Mouse (Mus musculus): ENCODE measurements at regions not wholly inside any gene's neighbourhood (a gene's known extent, or its start where the extent isn't known, plus 50 kb on each side); places are given as distances from the start of the nearest gene placed in this dataset.

DNA sequence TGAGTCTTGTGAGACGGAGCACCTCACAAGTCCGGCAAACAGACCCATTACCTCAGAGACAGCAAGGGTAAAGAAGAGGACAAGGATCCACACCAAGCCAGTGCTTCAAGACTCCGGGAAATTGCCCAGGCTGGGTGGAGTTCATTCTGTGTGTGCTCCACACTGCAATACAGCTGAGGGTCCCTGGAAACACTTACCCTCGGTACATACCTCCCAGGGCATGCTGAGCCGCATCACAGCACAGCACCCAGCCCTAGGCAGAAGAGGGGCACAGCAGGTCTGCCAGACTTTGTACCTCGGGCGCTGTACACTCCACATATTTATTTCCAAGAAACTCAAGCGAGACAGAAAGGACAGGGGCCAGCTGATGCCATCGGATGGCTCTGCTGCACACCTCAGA, 54.5 kb upstream of the Cmc1 start:
- no peak for DNase-seq (ENCODE audit: low spot score in 2 of 2)

DNA sequence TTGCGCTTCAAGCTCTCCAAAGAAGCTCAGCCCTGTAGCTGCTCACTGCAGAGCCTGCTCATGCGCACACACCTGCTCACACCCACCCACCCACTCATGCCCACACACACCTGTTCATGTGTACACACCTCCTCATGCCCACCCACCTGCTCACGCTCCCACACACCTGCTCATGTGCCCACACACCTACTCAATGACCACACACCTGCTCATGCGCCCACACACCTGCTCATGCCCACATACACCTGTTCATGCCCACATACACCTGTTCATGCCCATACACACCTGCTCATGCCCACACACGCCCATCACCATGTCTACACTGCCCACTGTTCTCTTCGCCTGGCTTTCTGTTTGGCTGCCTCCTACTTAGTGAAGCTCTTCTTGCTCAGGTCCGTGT, 56.5 kb upstream of the Cmc1 start:
- DNase-seq (ENCODE audit: low spot score in 2 of 2), result no peak

DNA sequence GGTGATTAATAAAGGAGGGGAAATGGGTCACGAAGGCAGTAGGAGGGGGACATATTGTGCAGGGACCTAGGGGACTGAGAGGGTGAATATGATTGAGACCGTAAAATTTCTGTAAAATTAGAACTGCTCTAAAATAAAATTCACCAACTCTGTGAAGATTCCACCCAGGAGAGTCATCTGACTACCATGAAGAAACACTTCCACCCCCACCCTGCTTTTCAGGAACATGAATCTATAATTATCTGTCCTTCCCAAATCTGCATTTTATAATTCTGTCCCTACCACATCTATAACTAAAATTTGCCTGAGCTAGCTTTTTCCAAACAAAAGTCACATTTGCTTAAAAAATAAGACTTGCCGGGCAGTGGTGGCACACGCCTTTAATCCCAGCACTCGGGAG, 69.7 kb upstream of the Cmc1 start:
- DNase-seq (ENCODE audit: low spot score in 2 of 2), result no peak

DNA sequence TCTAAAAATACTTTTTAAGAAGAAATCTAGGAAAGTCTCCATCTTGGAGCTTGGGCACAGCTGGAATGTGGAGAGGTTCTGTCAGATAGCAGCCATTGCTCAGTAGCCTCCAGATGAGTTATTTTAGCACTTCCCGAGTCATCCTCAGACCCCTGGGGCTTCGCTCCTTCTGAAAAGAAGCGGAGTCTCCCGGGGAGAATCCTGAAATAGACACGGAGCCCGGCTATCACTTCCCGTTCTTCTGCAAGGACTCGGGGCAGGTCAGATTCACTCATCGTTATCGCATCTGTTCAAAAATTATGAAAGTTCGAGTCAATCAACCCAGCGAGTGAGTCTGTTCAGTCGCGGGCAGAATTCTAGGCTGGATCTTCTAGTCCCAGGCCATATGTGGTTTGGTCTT, 71.2 kb upstream of the Cmc1 start:
- DNase-seq (ENCODE audit: low spot score in 2 of 2), result no peak

DNA sequence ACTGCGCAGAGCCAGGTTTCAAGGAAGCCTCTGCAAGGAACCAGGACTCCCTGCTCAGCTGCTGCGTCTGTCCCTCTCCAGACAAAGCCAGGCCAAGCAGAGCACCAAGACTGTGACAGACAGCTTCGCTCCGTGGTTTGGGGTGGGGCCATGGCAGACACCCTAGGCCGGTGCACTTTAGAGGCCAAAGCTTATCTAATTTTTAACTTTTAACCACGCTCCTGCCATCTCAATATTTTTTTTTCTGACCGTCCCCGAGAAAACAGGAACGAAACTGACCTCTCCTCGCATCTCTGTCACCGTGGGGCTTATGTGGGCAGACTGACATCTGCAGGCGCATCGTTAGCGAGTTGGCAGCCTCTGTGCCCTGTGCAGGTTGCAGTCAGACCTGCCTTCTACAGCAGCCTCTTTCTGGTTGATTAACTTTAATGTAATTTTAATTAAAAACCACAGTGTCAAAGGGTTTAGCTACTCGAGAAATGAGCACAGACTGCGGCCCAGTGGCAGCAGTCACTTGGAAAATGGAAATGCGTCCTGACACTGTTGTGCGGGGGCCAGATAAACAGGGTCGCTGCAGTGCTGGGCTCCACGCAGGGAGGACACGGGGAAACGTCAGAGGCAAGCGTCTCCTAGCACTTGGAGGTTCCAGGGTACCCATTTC, 77.6 kb upstream of the Cmc1 start:
- peak in 1 of 2 experiments; percentile 15 for DNase-seq (ENCODE audit: low spot score in 2 of 2)

DNA sequence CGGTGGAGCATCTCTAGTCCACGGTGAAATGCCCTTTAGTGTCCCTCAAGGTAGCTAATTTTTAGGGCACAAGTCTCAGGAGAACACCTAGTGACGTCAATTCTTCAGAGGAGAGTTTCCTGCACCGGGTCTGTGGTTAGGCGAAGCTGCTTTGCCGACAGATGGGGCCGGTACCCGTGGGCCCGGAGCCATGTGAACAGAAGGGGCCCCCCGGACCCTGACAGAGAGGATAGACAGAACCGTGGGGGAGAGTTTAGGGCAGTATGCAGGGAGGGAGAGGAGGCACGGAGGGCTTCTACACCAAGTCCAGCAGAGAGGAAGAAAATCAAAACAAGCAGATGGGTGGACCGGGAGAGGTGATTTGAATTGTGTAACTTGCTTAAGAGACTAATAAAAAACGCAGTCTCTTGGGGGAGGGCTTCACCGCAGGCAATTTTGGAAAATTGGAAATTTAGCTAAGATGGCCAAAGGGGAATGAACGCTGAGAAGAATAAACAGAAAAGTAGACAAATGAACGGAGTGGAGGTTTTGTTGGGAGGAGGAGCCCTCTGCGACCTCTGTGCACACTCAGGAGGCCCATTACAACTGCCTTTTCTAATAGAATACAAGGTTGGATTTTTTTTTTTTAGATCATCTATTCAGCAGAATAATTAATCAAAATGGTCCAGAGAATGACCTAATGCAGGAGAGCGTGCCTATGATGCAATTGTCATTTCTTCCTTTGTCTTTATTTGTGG, 78.9 kb upstream of the Cmc1 start:
- peak; percentile 21 to 29 for DNase-seq (ENCODE audit: low spot score in 2 of 2)

DNA sequence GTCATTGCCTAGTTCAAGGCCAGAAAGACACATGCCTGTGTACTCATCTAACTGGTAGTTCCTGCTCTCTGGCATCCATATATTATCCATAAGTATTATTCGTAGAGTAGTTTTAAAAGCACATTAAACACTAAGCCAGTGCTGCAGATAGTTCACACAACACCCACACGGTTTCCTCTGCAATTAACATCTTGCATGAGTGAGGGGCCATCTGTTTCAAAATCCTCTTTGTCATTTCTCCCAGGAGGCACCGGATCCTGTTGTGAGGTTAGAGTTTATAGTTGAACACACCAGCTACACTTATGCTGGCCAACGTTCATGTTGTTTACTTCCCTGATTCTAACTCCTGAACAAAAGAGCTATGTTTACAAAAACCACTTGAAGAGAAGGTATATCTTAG, 90.7 kb upstream of the Cmc1 start:
- DNase-seq (ENCODE audit: low spot score in 2 of 2), result no peak

DNA sequence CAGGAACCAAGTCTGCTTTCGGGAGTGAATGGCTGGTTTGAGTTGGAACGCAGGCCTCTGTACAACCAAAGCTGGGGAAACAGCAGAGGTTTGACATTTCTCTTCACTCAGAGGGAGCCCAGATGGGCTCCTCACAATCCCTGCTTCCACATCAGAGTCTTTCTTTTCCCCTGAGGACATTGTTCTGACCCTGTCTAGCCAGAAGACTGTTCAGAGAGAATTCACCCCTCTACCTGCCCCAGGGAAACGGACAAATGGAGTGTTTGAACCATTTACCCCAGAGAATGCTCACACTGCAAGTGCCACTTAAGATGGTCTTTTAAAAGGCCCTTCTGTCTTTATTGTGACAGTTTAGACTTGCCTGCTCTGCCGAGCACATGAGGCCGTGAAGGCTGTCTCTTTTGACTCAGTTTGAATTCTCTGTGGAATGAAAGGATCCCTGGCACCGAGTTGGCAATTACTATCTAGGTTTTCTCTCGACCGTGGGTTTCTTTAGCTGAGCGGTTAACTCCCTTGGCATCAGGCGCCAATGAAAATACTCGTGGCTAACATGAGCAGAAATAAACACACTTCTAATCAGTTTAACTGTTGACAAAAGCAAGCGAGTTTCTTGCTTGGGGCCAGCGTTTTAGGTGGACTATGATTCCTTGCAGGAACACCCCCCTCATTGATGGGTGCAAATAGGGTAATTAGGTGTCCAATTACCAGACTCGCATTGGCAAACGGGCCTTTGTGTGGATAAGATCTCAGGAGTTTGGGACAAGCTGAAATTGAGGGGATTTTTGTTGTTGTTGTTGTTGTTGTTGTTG, 97.0 kb upstream of the Cmc1 start:
- no peak for DNase-seq (ENCODE audit: low spot score in 2 of 2)

DNA sequence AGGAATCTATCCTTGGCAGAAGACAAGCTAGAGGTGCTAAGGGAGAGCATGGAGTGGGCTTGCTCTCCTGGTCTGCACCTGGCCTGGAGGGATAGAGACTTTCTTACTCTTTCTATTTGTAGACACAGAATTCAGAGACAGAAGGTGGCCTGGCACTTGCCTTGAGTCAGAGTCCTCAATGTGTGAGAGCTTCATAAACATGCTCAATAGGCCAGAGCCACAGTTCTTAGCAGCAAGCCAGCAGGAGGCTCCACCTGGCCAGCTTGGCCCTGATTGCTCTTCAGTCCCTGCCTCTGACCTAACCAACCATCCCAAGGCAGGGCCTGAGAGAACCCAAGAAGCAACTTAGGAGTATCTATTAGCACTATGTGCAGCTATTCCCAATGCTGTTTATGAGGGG, 103.9 kb upstream of the Cmc1 start:
- no peak for DNase-seq (ENCODE audit: low spot score in 2 of 2)

DNA sequence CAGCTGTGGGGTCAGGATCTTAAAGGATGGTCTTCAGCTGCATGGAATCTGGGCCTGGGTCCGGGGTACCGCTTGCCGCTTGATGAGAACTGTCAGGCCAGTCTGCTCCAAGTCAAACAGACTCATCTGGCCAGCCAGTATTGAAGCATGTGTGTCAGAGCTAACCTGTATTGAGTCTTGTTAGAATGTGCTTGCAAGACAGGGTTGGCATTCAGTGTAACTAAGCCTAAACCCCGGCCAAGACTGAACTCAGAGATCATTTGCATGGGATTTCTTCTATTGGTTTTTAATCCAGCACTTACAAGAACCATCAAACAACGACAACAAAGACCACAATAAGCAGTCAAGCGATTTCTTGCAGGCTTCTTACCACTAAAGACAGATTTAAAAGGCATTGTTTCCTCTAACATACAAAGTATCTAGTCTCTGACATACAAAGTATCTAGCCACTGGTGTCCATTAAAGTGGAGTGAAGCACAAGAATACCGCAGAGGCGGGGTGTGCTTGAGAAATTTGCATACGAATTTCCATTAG, 105.3 kb upstream of the Cmc1 start:
- DNase-seq (ENCODE audit: low spot score in 2 of 2), result no peak

DNA sequence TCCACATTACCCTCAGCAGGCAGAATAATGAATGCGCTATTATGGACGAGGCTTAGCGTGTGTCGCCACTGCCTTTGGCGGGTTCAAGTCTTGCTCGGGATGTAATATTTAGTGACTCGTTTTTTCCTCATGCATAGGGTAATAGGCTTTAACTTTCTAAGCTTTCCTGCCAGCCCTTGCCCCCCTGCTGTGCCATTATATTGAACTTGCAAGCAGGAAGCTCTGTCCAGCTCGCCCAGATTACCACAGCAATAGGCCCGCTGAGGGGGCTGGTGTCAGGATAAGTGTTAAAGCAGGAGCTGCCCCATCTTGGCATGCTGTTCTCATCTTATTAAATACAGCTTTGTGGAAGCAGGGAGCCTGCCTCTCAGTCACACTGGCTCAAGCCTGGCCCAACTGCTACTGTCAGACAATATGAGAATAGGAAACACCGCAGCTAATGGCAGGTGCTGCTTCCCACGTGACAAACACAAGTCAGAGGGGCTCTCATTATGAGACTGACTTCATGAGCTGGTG, 105.8 kb upstream of the Cmc1 start:
- peak in 1 of 2 experiments; percentile 32 for DNase-seq (ENCODE audit: low spot score in 2 of 2)

DNA sequence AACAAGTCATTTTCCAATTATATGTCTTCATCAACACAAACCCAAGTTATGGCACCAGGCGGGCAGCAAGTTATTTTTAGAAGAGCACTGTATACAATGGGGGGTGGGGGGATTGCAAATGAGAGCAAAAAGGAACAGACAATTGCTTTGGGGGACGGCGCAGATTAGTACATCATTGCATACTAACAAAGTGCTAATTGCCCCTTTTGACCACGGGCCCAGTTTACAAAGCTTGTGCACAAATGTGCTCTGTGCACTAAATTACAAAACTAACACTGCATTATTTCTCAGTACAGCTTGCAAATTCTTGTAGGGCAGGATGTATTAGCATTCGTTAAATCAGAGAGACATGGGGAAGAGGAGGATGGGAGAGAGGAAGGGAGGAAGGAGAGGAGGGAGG, 116.3 kb upstream of the Cmc1 start:
- no peak for DNase-seq (ENCODE audit: low spot score in 2 of 2)

DNA sequence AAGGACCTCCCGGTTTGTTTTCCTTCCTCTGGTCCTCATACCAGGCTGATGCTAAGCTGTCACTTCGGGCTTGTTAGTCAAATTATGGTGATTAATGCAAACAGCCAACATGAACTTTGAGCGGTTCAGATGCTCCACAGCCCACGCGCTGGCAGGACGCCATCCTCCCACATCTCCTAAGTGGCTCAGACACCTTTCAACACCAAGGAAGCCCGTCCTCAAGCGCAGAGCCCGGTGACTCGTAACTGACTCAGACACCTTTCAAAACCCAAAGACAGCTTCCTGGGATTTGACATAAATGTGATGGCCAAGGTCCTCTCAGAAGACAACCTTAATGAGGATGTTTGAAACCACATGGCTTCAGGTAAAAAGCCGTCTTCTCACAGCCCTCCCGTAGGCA, 121.7 kb upstream of the Cmc1 start:
- no peak for DNase-seq (ENCODE audit: low spot score in 2 of 2)

DNA sequence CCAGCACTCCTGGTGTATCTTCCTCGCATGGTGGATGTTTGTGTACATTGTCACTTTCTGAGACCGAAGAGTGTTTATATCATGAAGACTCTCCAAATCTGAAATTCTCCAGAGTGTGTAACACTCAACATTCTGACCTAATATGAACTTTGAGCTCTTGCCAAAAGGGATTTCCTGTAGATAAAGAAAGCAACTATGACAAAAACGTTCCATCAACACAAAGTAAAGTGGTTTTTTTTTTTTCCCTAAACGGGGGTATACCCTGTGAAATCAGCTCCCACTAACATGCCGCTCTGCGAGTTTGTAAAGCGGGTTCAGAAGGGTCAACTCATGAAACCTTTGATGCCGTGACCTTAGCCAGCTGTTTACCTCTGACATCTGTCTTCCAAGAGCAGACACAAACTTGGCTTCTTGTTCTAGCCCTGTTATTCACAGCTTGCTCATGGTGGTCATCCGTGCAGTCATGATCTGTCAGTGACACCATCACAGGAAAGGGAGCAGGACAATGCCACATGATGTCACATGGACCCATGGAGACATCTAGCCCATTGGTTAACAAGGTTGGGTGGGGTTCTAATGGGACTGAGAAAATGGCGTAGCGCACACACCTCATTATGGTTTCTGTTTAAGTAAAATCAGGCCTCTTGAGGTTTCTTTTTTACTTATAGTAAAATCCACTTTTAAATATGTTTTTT, 122.9 kb upstream of the Cmc1 start:
- DNase-seq (ENCODE audit: low spot score in 2 of 2), result no peak

DNA sequence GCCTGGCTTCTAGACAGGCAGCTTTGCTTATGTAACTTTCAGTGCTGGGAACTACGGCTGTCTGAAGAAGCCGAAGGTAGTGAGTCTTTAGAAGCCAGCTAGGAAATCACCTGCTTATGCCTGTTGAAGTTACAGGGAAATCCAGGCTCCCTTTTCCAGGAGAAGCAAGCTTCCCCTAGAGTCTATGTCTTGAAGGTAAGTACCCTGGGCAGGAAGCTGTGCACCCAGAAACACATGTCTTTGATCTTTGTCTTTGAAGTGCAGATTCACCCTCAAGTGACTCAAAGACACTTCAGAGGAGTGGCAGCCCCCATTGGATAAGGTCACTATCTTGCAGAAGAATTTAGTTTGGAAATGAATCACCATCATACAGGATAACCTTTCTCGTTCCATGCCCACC, 135.5 kb upstream of the Cmc1 start:
- DNase-seq (ENCODE audit: low spot score in 2 of 2), result no peak

DNA sequence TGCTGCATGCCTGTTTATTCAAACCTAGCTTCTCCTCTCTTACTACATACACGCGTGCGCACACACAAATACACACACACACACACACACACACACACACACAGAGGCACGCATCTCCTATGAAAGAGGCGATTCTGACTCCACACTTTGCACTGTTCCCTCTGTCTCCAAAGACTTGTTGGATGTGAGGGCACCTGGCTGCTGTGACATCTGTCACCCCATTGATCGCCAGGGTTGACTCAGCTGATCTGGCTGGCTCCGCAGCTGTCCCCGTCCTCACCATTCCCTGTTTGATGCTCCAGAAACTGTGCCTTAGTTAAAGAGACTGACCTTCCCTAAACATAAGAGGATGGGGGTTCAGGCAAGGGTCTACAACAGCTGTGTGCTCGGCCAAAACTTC, 137.6 kb upstream of the Cmc1 start:
- no peak for DNase-seq (ENCODE audit: low spot score in 2 of 2)

DNA sequence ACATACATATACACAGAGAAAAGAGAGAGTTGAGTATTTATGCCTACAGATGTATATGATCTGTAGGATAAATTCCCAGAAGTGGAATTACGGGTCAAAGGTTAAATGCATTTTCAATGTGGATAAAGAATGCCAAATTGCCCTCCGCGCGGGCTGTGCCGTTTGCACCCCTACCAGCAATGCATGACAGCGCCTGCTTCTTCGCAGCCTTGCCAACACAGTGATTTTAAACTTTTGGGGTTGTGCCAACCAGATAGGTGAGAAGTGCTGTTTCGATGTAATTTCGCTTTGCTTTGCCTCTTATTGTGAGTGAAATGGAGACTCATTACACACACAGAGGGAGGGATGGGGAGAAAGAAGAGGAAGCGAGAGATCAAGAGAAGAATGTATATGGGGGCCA, 142.9 kb upstream of the Cmc1 start:
- no peak for DNase-seq (ENCODE audit: low spot score in 2 of 2)

DNA sequence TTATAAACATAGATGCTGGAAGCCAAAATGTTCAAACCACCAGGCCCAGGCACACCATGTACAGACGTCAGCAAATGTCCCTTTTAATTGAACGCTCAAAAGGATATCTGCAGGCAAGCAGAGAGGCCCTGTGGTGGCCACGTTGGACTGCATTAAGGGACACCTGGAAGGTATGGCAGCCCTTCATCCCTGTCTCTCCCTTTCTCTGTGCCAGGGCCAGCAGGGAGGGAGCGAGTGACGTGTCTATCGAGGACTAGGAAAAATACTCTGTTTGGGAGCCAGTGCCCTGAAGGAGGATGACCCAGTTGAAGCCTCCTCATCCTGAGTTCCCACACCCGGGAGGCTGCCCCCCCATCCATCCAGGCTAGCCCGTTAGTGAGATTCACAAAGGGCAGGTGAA, 144.0 kb upstream of the Cmc1 start:
- DNase-seq (ENCODE audit: low spot score in 2 of 2), result no peak

DNA sequence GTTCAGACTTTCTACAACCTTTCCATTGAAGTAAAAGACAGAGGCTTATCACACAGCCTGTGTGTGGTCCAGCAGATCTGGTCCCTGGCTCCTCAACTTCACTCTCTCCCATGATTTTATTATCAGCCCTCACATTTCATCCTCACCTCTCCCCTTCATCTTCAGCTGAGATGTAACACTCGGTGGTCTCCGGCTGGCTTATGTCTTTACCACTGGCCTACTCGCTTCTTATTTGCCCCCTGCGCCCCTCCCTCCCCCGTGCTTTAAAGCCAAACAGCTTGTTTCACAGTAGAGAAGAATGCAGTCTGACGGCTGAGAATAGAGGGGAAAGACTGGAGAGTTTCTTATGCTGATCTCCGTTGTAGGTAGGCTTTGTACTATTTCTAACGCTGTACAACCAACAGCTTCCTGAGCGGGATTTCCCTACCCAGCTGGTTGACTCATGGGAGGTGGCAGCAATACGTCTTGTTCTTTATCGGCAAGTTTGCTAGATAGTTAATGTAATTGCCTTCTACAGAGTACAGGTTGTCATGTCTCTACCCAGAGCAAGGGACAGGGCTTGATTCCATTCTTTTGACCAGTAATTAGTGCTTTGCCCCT, 152.9 kb upstream of the Cmc1 start:
- no peak for DNase-seq (ENCODE audit: low spot score in 2 of 2)

DNA sequence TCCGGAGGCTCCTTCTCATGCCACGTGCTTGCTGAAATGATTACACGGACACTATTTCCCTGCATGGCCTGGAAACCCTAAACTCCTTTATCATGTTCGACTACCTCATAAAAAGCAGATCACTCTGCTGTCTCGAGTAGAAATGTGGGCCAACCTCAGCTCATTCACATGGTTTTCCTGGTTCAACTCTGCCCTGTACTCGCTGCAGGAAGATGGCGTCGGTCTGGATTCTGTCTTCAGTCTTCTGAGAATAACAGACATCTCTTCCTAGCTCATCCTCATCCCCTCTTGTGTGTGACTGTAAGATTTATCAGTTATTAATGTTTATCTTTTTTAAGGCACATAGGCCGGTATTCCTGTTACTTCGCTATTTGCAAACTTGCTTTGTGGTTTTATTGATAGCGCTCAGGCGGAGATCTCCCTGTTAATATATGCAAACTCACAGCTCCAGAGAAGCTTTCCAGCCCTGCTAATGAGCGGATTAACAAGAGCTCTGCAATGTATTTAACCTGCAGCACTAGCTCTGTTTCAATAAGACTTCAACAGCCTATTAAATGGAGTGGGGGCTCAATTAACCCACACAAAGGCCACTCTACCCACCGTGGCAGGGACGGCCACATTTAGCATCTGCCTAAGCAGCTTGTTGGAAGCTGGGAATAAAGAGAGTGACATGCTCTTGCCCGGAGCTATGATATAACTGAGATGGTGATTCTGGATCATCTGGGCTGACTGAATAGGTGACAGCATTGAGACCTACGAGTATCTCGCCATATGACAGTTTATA, 159.5 kb upstream of the Eomes start:
- DNase-seq (ENCODE audit: low spot score in 2 of 2), result no peak

Data from layer of hippocampus, postnatal 10 days (tissue).